Mouse (Mus musculus): ENCODE results near the gene Gpr82. TPM values are rescaled to one million over a fixed set of nuclear protein-coding genes. Genes with fewer than 3 reads are reported as not detected.

Gpr82 gene
- total RNA-seq (2022), result not detected

DNA sequence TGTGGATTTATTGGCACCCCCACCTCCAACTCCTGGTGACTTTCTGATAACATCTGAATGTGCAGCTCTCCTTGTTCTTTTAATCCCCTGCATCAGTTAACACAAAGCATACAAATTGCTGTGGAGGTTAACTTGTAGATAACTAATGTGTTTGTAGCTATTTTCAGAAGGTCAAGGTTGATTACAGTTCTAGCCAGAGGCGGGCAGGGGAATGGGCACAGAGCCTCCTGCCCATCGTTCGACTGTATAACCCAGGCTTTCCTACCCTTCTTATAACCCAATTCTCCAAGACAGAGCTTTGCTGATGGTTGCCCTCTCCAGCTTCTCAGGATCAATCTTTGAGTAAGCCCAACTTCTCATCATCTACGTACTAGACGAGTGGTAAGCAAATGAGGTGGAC, at the start of gene Gpr82:
TSS of gene Gpr82 (plus strand) at position 301 of the 400 bp plus-strand sequence.
- DNase-seq, result no peak

DNA sequence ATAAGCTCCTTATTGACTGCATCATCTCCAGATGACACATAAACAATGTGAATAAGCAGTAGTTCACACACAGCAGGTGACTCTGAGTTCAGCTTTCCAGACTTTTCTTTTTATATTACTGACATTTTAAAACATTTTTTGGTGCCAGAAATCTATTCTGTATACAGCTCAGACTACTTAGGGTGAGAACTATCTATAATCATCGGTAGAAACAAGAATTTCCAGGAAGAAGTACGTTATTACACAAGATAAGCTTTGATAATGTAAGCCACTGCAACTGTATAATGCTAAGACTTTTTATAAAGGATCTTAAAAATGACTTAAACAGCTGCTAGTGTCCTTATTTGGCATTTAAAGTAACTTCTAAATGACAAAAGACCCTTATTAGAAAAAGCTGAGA, 49.0 kb upstream of the Gpr82 start:
- no peak for DNase-seq

DNA sequence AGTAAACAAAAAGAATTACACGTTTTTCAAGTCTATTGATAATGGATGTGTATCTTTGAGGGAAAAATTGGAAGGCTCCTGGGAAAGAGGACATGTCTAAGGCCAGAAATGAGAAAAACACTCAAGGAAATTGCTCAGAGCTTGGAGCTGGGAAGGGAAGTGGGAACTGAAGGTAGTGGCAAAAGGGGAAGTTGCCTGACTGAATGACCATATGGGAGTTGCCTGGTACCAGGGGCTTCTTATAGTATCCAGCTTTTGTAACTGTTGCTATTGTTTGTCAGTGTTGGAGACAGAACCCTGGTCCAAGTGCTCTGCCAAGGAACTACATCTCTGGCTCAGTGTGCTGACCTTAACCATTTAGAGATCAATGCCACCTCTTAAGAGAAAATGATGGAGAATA, 44.4 kb upstream of the Gpr82 start:
- no peak for DNase-seq

DNA sequence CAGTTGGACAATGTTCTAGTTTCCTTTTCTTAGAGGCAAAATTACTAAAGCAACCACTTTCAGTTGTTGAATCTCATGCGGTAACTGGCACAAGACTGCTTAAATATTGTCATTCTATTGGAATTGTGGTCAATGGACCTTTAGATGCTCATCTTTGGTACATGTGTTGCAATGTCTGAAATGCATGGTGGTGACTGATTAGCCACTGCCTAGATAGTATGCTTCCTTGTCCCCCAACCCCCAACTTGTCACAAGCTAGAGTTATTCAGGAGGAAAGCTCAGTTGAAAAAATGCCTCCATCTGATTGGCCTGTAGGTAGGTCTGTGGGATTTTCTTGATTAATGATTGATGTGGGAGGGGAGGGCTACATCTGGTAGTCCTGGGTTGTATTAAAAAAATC, 43.9 kb upstream of the Gpr82 start:
- no peak for DNase-seq

DNA sequence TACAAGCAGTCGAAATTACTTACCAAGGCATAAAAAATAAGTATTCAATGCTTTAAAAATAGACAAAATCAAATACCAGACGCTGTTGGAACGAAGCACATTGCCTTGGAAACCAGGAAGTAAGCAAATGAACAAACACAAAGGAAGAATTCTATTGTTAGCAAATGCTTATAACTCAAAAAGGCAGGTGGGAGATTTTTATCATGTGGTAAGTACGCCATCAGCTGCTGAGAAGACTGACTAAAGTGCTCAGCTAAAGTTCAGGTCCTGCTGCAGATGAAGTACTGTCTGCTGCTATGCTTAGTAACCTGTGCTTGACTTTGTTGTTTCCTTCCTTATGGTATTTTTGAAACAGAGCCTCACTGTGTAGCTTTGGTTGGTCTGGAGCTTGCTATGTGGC, 42.7 kb upstream of the Gpr82 start:
- DNase-seq, result no peak

DNA sequence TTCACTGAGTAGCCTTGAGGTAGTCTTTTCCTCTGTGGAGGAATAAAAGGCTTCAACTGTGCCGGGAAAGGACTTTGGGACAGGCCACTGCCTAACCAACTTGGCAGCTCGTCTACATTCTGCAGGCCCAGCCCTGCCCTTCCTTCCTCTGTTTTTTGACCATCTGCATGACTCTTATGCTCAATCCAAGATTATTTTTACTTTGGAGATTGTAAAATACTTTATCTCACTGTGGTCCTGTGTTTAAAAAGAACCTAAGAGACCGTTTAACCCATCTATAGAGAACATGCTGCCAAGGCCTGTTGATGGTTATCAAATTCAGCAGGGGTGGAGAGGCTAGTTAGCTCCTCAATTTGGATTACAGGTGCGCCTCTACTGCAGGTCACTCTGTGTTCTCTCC, 39.7 kb upstream of the Gpr82 start:
- DNase-seq, result no peak

DNA sequence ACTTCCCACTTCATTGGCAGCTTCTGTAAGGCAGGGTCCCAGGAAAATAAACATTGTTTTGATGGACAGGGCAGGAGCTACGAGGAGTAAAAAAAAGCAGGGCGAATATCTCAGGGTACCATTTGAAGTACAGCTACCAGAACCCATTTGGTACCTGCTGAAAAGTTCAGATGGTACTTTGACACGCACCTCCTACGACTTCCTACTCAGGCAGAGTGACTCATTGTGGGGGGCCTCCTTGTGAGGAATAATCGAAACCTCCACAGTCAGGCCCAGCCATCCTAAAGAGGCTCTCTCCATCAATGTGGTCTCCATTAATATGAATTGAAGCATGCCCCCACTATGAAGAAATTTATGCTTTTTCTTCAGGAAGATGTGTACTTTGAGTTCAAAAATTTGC, 38.5 kb upstream of the Gpr82 start:
- no peak for DNase-seq

DNA sequence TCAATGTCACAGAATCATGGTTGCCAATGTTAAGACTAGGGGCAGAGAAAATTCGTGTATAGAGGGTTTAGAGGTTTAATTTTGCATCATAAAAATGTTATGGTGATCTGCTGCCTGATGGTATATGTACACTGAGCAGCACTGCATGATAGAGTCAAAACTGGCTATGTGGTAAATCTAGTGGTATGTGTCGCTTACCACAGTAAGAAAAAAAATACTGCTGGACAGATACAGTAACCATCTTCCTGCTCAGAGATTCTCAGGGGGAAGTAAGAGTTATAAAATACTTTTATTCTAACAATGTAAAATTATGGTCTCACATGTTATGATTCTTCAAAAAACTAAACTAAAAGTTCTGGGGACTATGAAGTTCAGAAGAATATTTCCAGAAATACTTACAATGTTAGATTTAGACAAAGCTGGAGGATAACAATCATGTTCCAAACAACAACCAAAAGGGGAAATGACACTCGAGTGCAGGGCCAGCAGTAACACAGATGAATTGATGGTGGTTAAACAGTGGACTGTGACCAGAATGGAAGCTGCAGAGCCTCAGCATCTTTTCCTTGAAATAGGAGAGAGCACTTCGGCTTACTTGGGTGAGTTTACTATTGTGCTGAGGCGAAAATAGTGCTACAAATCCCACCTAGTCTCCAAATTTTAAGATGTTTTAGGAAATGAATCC, 29.4 kb upstream of the Gpr82 start, which contains the start of gene Gpr34:
TSS of gene Gpr34 (plus strand) at position 491 of the 685 bp plus-strand sequence.
- no peak for DNase-seq

DNA sequence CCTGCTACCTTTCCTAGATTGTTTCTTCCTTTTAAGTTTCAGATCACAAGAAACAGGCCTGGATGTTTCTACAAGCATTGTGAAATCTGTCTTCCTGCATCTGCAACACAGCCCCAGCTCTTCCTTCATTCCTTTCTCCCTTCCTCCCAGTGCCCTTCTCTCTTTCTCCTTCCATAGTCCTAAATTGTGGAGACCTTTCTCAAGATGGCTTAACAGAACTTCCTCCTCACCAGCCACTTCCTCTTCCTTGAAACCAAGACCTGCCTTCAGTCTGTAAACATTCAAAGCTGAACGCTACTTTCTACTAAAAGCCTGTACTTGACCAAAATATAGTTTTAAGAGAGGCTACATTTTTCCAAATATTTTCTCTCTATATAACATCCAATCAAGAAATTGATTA, 24.8 kb upstream of the Gpr82 start:
- no peak for DNase-seq

DNA sequence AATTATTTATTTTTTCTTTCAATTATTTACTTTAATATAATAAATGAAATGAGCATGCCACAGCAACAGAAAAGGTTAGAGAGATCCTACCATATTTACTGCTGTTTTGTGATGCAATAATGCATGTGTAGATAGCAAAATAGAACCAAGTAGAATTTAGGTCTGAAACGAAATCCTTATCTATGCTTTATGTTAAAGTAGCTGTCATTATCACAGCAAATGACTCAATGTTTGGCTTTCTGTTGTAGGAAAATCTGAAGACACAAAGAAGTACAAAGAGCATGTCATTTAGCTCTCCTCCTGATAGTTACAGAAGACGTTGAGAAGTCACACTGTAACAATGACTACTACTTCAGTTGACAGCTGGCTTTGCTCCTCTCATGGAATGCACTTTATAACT, 22.3 kb upstream of the Gpr82 start:
- DNase-seq, result no peak

DNA sequence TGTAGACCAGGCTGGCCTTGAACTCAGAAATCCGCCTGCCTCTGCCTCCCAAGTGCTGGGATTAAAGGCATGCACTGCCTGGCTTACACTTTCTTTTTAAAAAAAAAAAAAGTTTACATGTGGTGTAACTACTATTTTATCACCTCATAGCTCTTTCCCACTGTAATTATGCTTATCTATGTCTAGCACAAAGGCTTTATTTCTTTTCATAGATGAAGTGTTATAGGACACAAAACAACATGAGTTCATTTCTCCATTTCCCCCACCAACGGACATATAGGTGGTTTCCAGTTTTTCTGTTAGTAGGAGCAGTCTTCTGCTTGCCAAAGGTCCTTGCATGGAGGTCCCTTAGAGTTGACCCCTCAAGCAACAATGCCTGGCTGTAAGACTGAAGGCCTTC, 9.3 kb upstream of the Gpr82 start:
- DNase-seq, result no peak

DNA sequence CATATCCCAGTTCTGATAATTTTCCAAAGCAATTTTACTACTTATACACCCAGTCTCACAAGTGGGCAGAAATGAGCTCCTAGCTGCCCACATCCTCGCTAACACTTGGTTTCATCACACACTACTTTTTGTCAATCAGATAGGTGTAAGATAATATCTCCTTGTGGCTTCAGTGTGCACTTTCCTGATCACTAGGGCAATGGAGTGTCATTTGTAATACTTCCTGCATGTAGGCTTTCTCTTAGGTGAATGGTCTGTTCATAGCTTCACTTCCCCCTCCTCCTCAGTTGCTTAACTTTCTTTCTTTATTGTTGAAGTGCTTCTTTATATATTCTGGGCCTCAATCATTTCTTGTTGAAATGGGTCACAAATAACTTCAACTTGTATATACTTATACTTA, 8.9 kb upstream of the Gpr82 start:
- no peak for DNase-seq

DNA sequence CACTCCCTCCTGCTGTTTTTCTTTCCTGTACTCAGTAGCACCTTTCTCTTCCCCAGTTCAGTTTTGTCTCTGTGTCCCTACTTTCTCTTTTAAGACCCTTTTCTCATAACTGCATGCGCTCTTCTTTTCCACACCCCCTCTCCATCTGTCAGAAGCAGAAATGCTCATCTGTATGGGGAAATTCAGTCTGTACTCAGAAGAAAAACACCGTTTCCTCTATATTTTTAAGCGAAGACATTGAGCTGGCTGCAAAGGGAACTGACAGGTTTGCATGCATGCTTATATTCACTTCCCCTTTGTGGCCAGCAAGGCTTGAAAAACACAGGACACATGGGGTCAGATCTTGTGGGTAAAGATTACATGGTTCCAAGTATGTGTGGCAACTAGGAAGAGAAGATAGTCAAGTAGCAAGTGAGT, 6.2 kb upstream of the Gpr82 start:
- no peak for DNase-seq

DNA sequence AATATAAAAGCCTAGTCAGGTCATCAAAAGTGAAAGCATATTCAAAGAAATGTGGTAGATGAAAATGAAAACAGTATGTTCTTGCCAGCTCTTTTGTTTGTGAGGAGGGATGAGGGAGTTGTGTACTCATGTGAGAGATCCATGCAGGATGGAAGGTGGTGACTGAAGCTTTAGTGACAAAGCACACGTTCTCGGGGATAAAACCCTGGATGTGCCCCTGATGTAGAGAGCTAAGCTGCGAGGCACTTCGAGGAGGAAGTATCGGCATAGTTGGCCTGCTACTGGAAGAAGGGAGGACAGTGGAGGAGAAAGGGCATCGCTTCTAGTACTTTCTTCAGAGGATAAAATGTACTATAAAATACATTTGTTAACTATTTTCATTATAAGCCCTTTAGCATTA, 5.3 kb upstream of the Gpr82 start:
- DNase-seq, result no peak

DNA sequence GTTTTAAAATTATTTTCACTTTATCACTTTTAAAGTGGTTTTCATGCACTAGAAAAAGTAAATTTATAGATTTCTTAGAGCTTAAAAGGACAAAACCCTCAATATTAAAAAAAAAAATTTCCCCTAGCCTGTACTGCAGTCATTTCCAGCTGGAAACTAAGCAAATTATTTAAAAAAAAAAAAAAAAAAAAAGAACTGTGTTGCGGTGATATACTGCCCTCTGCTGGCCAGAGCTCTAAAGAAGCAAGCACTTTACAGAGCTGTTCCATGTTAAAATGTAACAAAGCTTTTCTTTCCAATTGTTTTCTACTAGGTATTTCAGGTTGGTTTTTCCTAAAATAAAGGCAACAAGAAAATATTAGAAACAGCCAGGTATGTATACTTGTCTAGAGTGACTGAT, 4.4 kb upstream of the Gpr82 start:
- peak; percentile 7 for DNase-seq

DNA sequence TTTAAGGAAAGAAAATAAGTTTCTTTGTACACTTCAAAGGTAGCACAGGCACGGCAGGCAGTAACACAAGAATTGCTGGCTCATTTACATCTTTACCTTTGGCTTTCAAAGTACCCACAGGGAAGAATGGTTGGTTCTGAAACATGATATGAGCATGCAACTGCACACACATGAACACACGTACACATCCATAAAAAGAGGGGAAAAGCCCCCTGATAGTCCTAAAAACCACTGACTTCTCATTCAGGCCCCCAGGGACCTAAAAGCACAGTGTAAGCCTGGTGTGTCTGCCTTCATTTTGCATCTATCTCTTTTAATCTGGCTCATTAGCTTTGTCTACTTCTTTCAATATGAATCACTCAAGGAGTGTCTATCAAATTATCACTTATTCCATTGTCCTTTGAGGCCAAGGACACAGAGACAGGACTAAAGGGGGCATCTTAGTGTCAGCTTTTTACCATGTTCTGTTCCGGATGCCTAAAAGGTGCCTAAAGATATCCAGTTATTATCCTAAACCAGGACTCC, 2.5 kb upstream of the Gpr82 start:
- DNase-seq, result no peak

DNA sequence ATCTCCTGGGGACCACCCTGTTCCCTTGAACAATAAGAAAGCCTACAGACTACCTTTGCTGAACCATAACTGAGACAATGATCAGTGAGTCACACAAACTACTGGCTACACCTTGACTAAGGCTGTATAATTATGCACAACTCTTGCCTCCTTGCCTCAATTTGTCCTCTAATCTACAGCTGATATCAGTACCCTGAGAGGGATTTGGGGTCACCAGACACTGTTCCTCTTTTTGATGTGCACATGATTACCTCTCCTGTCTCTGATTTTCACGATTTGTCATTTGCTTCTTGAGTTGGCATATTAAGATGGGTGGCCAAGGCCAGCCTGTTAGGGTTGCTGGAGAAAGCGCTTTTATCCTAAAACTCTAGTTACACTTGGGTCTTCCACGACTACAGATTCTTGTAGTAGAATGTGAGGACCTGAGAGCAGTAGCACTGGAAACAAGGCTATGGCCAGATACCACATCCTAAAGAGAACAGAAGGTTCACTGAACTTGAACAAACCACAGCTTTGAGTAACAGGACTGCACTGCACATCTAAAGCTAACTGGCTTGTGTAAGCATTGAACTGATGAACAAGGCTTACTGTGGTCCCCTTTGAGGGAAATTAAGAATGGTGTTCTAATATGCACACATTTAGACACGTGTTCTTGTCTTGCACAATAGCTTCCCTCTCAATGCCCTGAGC, 1.8 kb upstream of the Gpr82 start:
- no peak for DNase-seq

DNA sequence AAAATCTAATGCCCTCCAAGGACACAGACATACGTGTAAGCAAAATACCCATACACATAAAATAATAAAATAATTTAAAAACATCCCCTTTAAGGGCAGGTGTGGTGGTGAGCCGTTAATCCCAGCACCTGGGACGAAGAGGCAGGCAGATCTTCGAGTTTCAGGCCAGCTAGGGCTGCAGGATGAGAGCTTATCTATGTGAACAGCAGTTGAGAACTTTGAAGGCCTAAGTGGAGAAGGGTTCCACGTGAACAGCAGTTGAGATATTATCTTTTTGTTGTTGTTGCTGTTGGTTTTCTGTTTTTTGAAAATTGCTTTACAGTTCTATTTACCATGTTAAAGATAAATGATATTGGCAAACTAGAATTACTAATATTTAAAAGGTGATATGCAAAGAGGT, 7.7 kb downstream of the Gpr82 start:
- no peak for DNase-seq

DNA sequence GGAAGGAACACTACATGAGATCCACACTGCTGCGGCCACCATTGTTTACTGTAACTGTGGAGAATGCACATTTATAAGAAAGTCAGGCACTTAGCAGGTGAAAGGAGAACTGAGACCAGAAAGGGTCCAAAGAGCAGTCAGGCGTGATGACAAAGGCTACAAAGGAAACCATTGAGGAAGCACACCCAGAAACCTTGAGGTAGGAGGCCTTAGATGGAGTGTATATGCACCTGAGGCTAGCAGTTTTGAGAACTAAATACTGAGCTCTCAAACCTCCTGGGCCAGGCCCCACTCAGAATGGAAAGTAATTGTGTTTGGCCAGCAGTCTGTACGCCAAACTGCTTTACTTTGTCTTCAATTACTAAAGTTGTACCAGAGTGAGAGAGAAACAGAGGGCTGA, 9.2 kb downstream of the Gpr82 start:
- no peak for DNase-seq

DNA sequence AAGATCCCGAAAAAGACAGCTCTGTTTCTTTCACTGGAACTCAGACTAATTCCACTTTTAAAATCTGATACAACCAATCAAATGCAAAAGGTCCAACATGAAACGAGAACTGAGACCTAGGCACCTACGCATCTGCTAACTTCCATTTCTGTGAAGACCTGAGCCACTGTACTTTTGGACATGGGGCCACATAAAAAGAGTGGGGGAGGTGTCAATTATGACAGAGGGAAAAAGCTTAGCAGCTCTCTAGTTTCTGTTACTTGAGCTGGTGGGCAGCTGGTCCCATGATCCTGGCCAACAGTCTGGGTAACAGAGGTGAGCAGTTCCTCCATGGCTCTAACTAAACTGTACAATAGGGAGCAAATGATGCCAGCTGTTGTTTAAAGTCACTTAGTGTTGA, 11.8 kb downstream of the Gpr82 start:
- no peak for DNase-seq

DNA sequence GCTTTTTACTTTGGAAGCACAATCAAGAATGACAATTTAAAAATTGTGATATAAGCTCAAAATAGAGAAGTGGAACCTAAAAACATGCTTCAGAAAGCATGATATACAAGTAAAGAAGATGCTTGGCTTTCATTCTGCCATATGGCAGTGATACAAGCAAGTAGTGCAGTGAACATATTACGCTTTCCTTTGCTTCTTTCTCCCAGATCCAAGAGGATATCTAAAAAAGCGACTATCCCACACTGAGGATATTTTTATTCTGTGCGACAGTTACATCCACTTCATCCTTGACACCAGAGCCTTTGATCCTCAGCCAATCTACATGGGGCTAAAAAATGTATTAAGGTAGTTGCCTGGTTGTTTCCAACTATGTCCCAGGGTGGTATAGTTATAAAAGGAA, 20.6 kb downstream of the Gpr82 start:
- DNase-seq, result no peak

DNA sequence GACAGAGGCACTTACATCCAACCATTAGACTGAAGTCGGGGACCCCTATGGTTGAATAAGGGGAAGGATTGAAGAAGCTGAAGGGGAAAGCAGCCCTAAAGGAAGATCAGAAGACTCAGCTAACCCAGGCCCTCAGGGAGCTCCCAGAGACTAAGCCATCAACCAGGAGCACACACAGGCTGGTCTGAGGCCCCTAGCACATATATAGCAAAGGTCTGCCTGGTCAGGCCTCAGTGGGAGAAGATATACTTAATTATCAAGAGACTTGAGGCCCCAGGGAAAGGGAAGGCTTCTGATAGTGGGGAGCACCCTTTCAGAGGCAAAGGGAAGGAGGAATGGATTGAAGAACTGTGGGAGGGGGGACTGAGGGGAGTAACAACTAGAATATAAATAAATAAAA, 25.4 kb downstream of the Gpr82 start:
- DNase-seq, result no peak

DNA sequence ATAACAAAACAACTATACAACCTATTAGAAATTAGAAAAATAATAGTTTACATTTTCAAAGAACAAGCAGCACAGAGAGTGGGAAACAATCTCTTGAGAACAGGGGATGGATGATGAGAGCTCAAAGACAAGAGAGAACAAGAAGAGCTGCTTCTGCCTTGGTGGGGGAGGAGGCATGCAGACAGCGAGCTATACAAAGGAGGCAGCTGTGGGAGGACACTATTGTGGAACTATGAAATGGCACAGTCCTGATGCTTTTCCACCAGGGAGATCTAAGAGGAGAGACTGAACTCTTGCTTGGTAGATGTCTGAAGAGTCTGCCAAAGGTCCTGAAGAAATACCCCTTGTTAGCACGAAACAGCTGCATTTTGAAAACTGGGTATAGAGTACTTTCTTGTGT, 27.2 kb downstream of the Gpr82 start:
- DNase-seq, result no peak

DNA sequence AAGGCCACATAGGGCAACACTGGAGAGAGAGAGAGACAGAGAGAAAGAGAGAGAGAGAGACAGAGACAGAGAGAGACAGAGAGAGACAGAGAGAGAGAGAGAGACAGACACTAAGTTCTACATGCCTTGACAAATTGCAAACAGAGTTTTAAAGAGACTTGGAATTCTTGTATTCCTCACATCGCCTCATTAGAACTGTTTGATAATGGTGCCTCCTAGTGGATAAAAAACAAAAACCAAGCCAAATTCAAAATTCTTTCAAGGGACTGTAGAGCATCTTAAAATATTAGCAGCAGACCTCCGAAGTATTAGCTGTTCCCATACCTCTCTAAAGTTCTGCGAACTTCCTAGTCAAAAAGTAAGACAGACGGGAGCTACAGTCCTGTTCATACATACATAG, 30.7 kb downstream of the Gpr82 start:
- DNase-seq, result no peak

Data from adrenal gland, adult 8-10 months (tissue).